Mouse (Mus musculus) limb, embryonic 12.5 days (tissue): ENCODE measurements around the gene Cul4a. TPM values are rescaled to one million over a fixed set of nuclear protein-coding genes. Genes with fewer than 3 reads are reported as not detected.
"Not testable (repeated sequence)": the region's sequence is repeated elsewhere in the genome, so short reads cannot be mapped to it uniquely, and the experiment has no call there.

Source experiments
- ATAC-seq: fragments of 200-750 bp; cut with Nextera tagmentation; 2 replicates; pipeline ENCODE4 v1.8.0; 2017; ENCODE audit warnings: low read depth, moderate TSS enrichment; ENCODE audit not compliant: insufficient number of reproducible peaks, insufficient read depth, low FRiP score, low TSS enrichment
- H3K27ac ChIP-seq: fragments of 300-500 bp; sonication (generic); 2 replicates; pipeline ENCODE4 v1.5.1; 2016; ENCODE audit warnings: mild to moderate bottlenecking, moderate library complexity
- H3K27me3 ChIP-seq: fragments of 300-500 bp; sonication (generic); 2 replicates; pipeline ENCODE4 v1.6.1; 2016; ENCODE audit warnings: mild to moderate bottlenecking, moderate library complexity
- H3K36me3 ChIP-seq: fragments of 300-500 bp; sonication (generic); 2 replicates; pipeline ENCODE4 v1.6.1; 2016; ENCODE audit warnings: mild to moderate bottlenecking, moderate library complexity
- H3K4me1 ChIP-seq: fragments of 300-500 bp; sonication (generic); replicated peaks from 2 replicates; pipeline ENCODE4 v1.6.1; 2016
- H3K4me2 ChIP-seq: fragments of 300-500 bp; sonication (generic); 2 replicates; pipeline ENCODE4 v1.6.1; 2016; ENCODE audit warnings: mild to moderate bottlenecking, moderate library complexity
- H3K4me3 ChIP-seq: fragments of 300-500 bp; sonication (generic); replicated peaks from 2 replicates; pipeline ENCODE4 v1.5.1; 2016; ENCODE audit warnings: mild to moderate bottlenecking
- H3K9ac ChIP-seq: fragments of 300-500 bp; sonication (generic); replicated peaks from 2 replicates; pipeline ENCODE4 v1.6.1; 2016; ENCODE audit warnings: mild to moderate bottlenecking, moderate library complexity
- H3K9me3 ChIP-seq: fragments of 300-500 bp; sonication (generic); 2 replicates; pipeline ENCODE4 v1.6.1; 2016; ENCODE audit warnings: mild to moderate bottlenecking, moderate library complexity
- WGBS: fragments of 180-500 bp; shearing (Covaris S2); methylation state at CpG from one replicate; pipeline ENCODE4 v1.1.7; 2016; 5-methylcytosine and 5-hydroxymethylcytosine counted together
- polyA plus RNA-seq: library from polyadenylated mRNA; unstranded; fragments of >200 nt; fragmentation: Nextera tagmentation; extraction: Ambion mirVana; gene quantifications from 2 replicates; pipeline ENCODE4 v1.2.1, GENCODE M21; 2016

The Cul4a gene
- polyA plus RNA-seq, 1 experiment from 2014 or later: 105 TPM

- Histone ChIP-seq H3K4me1 (peaks cover 12% of the 10 kb centered on the region), H3K36me3 (peaks cover 21% of the 10 kb centered on the region), H3K27me3 (no peaks in the 10 kb centered on the region), H3K4me2 (no peak overlapping the region), H3K27ac (no peak overlapping the region), H3K4me3 (no peak overlapping the region), H3K9ac (no peak overlapping the region), H3K9me3 (no peaks in the 10 kb centered on the region)
- 88% methylated on average over 8 of the region's 8 CpGs for WGBS
- ATAC-seq: no peak
Measured at GRCm38 (mm10) chr8:13108967-13109366, 3.5 kb downstream of the Cul4a start.

- WGBS: 100% methylated on average over 1 of the region's 1 CpGs
- Histone ChIP-seq H3K9ac (no peak overlapping the region), H3K4me3 (no peak overlapping the region), H3K9me3 (no peaks in the 10 kb centered on the region), H3K27ac (no peak overlapping the region), H3K4me2 (no peak overlapping the region), H3K4me1 (peaks cover 10% of the 10 kb centered on the region), H3K27me3 (no peaks in the 10 kb centered on the region), H3K36me3 (peaks cover 26% of the 10 kb centered on the region)
- ATAC-seq: no peak
Measured at GRCm38 (mm10) chr8:13109416-13109960, 4.1 kb downstream of the Cul4a start.

DNA sequence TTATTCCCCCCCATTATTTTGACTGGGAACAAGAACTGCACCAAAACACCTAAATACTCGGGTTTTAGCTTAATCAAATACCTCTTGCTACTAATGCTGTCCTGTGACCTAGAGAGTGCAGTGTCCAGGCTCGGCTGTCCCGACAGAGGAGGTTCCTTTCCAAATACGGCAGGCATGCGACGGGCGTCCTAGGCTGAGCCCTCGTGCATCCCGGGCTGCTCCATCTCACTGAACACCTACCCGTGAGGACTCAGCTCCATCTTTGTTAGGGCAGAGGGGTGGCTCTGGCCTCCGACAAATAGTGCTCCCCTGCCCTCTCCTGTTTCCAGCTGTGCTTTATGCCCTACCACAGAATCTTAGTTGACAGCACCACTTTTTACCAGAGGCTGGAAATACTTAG is 6.5 kb downstream of the Cul4a start:
- Histone ChIP-seq H3K27ac (no peak overlapping the region), H3K4me1 (0 out of 2 replicates have a peak, but pooled peaks cover 4% of the 10 kb centered on the region), H3K9me3 (no peaks in the 10 kb centered on the region), H3K4me3 (no peak overlapping the region), H3K9ac (no peak overlapping the region), H3K36me3 (peaks cover 37% of the 10 kb centered on the region), H3K4me2 (no peak overlapping the region), H3K27me3 (no peaks in the 10 kb centered on the region)
- WGBS: 85% methylated on average over 11 of the region's 11 CpGs
- no peak for ATAC-seq

- H3K9me3 ChIP-seq: no peaks in the 10 kb centered on the region
Measured at GRCm38 (mm10) chr8:13113232-13113631, 7.8 kb downstream of the Cul4a start.

DNA sequence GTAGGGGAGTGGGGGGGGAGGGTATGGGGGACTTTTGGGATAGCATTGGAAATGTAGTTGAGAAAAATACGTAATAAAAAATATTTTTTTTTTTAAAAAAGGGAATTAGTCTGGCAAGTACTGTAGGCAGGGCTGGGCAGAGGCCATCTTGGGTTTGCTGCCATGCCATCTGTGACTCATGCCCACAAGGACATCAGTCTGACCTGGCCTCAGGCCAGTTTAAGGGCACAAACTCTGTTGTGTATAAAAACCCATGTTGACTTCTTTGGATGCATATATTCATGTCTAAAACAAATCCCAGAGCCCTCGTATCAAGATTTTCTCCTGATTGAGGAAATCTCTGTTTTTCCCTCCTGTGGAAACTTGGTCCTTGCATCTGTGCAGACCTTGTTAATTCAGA is 11.7 kb downstream of the Cul4a start:
- WGBS: 98% methylated on average over 2 of the region's 2 CpGs
- Histone ChIP-seq H3K36me3 (peaks cover 71% of the 10 kb centered on the region), H3K27me3 (no peaks in the 10 kb centered on the region), H3K4me1 (no peaks in the 10 kb centered on the region), H3K4me3 (no peak overlapping the region), H3K9ac (no peak overlapping the region), H3K9me3 (no peaks in the 10 kb centered on the region), H3K27ac (no peak overlapping the region), H3K4me2 (no peak overlapping the region)
- ATAC-seq: no peak

More at GRCm38 (mm10) chr8:13113232-13113631, 7.8 kb downstream of the Cul4a start:
- Histone ChIP-seq H3K9ac (no peak overlapping the region), H3K36me3 (peaks cover 37% of the 10 kb centered on the region), H3K4me3 (no peak overlapping the region), H3K27me3 (no peaks in the 10 kb centered on the region), H3K27ac (no peak overlapping the region), H3K4me2 (no peak overlapping the region), H3K4me1 (no peaks in the 10 kb centered on the region)
- ATAC-seq: no peak
- WGBS: 91% methylated on average over 4 of the region's 4 CpGs

GRCm38 (mm10) chr8:13118516-13118915 is 13.1 kb downstream of the Cul4a start:
- H3K4me1 ChIP-seq: no peaks in the 10 kb centered on the region
- 86% methylated on average over 3 of the region's 3 CpGs for WGBS

DNA sequence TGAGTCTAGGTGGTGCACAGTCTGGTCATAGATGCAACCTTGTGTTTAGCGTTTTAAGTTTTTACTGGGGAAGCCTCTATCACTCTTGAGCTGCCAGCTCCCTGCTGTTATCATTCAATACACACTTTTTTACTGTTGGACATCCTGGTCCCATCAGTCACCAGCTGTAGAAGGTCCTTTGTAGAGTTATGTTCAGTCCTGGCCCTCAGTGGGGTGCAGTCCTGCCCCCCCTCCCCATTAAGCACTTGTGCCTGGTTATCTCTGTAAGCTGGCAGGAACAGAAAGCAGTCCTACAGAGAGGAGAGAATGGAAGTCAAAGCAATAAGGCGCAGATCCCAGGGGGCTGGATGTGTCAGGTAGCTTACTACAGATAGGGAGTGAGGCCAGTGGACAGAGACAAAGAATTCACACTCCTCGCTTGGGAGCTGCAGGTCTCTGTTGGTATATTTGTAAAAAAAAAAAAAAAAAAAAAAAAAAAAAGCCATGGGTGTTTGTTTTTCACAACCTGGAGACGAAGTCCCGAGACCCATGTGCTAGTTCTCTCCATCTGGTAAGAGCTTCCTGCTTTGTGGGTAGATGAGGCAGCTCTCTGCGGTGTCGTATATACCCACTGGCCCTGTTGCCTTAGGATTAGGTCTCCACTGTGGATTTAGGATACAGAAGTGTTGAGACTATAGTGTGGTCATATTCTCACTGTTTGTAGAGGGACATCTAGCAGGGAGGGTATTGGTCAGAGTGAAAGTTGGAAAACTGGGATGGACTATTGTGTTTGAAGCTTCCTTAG is 15.7 kb downstream of the Cul4a start:
- no peak overlapping the region for H3K4me3 ChIP-seq
- H3K36me3 ChIP-seq: peaks cover 80% of the 10 kb centered on the region
- no peaks in the 10 kb centered on the region for H3K4me1 ChIP-seq
- WGBS: 91% methylated on average over 7 of the region's 7 CpGs
- no peak overlapping the region for H3K27ac ChIP-seq
- no peaks in the 10 kb centered on the region for H3K9me3 ChIP-seq
- H3K4me2 ChIP-seq: no peak overlapping the region
- H3K27me3 ChIP-seq: no peaks in the 10 kb centered on the region
- ATAC-seq: no peak
- H3K9ac ChIP-seq: no peak overlapping the region

More at GRCm38 (mm10) chr8:13118516-13118915, 13.1 kb downstream of the Cul4a start:
- Histone ChIP-seq H3K27me3 (no peaks in the 10 kb centered on the region), H3K36me3 (peaks cover 75% of the 10 kb centered on the region), H3K9ac (no peak overlapping the region), H3K4me3 (no peak overlapping the region), H3K9me3 (no peaks in the 10 kb centered on the region), H3K27ac (no peak overlapping the region), H3K4me2 (no peak overlapping the region)
- ATAC-seq: no peak

- H3K4me1 ChIP-seq: no peaks in the 10 kb centered on the region
- peaks cover 92% of the 10 kb centered on the region for H3K36me3 ChIP-seq
- no peak for ATAC-seq
- 88% methylated on average over 7 of the region's 7 CpGs for WGBS
- H3K4me2 ChIP-seq: no peak overlapping the region
- no peaks in the 10 kb centered on the region for H3K9me3 ChIP-seq
- H3K9ac ChIP-seq: no peak overlapping the region
- no peak overlapping the region for H3K4me3 ChIP-seq
- no peaks in the 10 kb centered on the region for H3K27me3 ChIP-seq
- no peak overlapping the region for H3K27ac ChIP-seq
Measured at GRCm38 (mm10) chr8:13122887-13123421, 17.5 kb downstream of the Cul4a start.

DNA sequence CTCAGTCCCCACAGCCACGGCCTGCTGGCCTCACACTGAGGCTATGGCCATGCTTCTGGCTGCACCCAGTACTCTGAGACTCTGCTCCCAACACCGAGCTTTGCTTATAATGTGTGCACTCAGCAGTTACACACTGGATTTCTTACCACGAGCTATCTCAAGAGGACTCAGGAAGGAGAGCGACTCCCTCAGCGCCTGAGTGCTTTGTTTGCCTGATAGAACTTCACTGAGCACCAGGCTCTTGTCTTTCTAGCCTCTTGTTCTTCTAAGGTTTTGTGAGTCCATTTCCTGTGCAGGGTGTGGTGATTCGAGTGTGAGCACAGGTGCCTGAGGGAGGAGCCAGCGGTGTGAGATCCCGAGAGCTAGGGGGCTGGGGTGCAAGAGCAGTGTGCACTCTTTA is 19.5 kb downstream of the Cul4a start:
- Histone ChIP-seq H3K9ac (no peak overlapping the region), H3K36me3 (peaks cover 93% of the 10 kb centered on the region), H3K27ac (no peak overlapping the region), H3K4me3 (no peak overlapping the region), H3K4me2 (no peak overlapping the region), H3K27me3 (no peaks in the 10 kb centered on the region), H3K9me3 (no peaks in the 10 kb centered on the region), H3K4me1 (no peaks in the 10 kb centered on the region)
- no peak for ATAC-seq
- WGBS: 93% methylated on average over 8 of the region's 8 CpGs

GRCm38 (mm10) chr8:13132220-13132619 is 26.8 kb downstream of the Cul4a start:
- not testable (repeated sequence) for H3K4me3 ChIP-seq, H3K9me3 ChIP-seq, H3K27ac ChIP-seq, ATAC-seq, H3K9ac ChIP-seq, H3K4me2 ChIP-seq, H3K27me3 ChIP-seq, H3K4me1 ChIP-seq
- 64% methylated on average over 9 of the region's 9 CpGs for WGBS
- peaks cover 96% of the 10 kb centered on the region for H3K36me3 ChIP-seq

GRCm38 (mm10) chr8:13139641-13140182 is 34.3 kb downstream of the Cul4a start:
- no peaks in the 10 kb centered on the region for H3K4me1 ChIP-seq
- WGBS: 94% methylated on average over 6 of the region's 6 CpGs
- H3K4me3 ChIP-seq: no peak overlapping the region
- no peak overlapping the region for H3K9ac ChIP-seq
- peaks cover 100% of the 10 kb centered on the region for H3K36me3 ChIP-seq
- no peak overlapping the region for H3K4me2 ChIP-seq
- H3K27me3 ChIP-seq: no peaks in the 10 kb centered on the region
- H3K27ac ChIP-seq: no peak overlapping the region
- no peaks in the 10 kb centered on the region for H3K9me3 ChIP-seq
- ATAC-seq: no peak
